Mouse (Mus musculus) MEL (cell line): ENCODE measurements at regions not wholly inside any gene's neighbourhood (a gene's known extent, or its start where the extent isn't known, plus 50 kb on each side); places are given as distances from the start of the nearest gene placed in this dataset.

Experiments used
- DNase-seq: peaks from one replicate; pipeline ENCODE4 v3.0.0; 2011; ENCODE audit warnings: low read depth, low spot score
- H3K27ac ChIP-seq: 2 replicates; pipeline ENCODE4 v1.5.1; 2012; ENCODE audit warnings: low read depth, mild to moderate bottlenecking, control low read depth, low read length, moderate library complexity; ENCODE audit not compliant: control insufficient read depth
- H3K27me3 ChIP-seq, 2 experiments: fragments of 150-350 bp in 1 of 2; sonication (generic) in 1 of 2; 2 replicates each; pipeline ENCODE4 v1.6.1; 2012; ENCODE audit warnings: low read length in 2 of 2, mild to moderate bottlenecking in 2 of 2, improper control_type of control experiment in 1 of 2, moderate library complexity in 1 of 2; ENCODE audit not compliant: insufficient read depth in 2 of 2, control insufficient read depth in 1 of 2
- H3K36me3 ChIP-seq, 2 experiments: 2 replicates each; pipeline ENCODE4 v1.6.1; 2012 to 2014; ENCODE audit warnings: low read length in 2 of 2, improper control_type of control experiment in 1 of 2, inconsistent platforms in 1 of 2, mild to moderate bottlenecking in 1 of 2; ENCODE audit not compliant: insufficient read depth in 2 of 2, control insufficient read depth in 1 of 2
- H3K4me1 ChIP-seq, 2 experiments: fragments of 150-350 bp in 1 of 2; sonication (generic) in 1 of 2; 2 replicates each; pipeline ENCODE4 v1.6.1; 2012; ENCODE audit warnings: low read length in 2 of 2, improper control_type of control experiment in 1 of 2, mild to moderate bottlenecking in 1 of 2; ENCODE audit not compliant: insufficient read depth in 2 of 2, control insufficient read depth in 1 of 2
- H3K4me3 ChIP-seq, 2 experiments: fragments of 150-350 bp in 1 of 2; sonication (generic) in 1 of 2; 2 replicates each; pipeline ENCODE4 v1.5.1; 2012; ENCODE audit warnings: low read depth in 2 of 2, low read length in 2 of 2, mild to moderate bottlenecking in 2 of 2, moderate library complexity in 2 of 2, control low read depth in 1 of 2, improper control_type of control experiment in 1 of 2; ENCODE audit not compliant: control insufficient read depth in 1 of 2, insufficient read depth in 1 of 2
- H3K79me2 ChIP-seq: 2 replicates; pipeline ENCODE4 v1.6.1; 2012; ENCODE audit warnings: mild to moderate bottlenecking, low read length, moderate library complexity; ENCODE audit not compliant: control insufficient read depth, poor library complexity, insufficient read depth
- H3K9ac ChIP-seq: 2 replicates; pipeline ENCODE4 v1.6.1; 2012; ENCODE audit warnings: low read depth, mild to moderate bottlenecking, control low read depth, low read length, moderate library complexity; ENCODE audit not compliant: control insufficient read depth, poor library complexity, severe bottlenecking
- H3K9me3 ChIP-seq: fragments of 150-350 bp; sonication (generic); replicated peaks from 2 replicates; pipeline ENCODE4 v1.6.1; 2012; ENCODE audit warnings: mild to moderate bottlenecking, low read length, improper control_type of control experiment, moderate library complexity; ENCODE audit not compliant: insufficient read depth
- CHD1 ChIP-seq: IDR thresholded peaks from 2 replicates; pipeline ENCODE4 v1.6.1; 2012; ENCODE audit warnings: low read depth, mild to moderate bottlenecking, inconsistent platforms, low read length, improper control_type of control experiment
- CTCF ChIP-seq, 3 experiments: IDR thresholded peaks in 2 of 3; conservative IDR thresholded peaks in 1 of 3; 2 replicates each; pipeline ENCODE4 v1.5.1; 2011 to 2012; ENCODE audit warnings: low read length in 3 of 3, low read depth in 2 of 3, mild to moderate bottlenecking in 2 of 3, improper control_type of control experiment in 1 of 3, inconsistent platforms in 1 of 3, mixed read lengths in 1 of 3, moderate library complexity in 1 of 3; ENCODE audit not compliant: control insufficient read depth in 1 of 3, insufficient read depth in 1 of 3, poor library complexity in 1 of 3, severe bottlenecking in 1 of 3
- ELF1 ChIP-seq: IDR thresholded peaks from 2 replicates; pipeline ENCODE4 v1.6.1; 2014; ENCODE audit warnings: low read depth, mild to moderate bottlenecking, inconsistent platforms, low read length, improper control_type of control experiment, moderate library complexity
- EP300 ChIP-seq, 2 experiments: IDR thresholded peaks; 2 replicates each; pipeline ENCODE4 v1.6.1; 2011; ENCODE audit warnings: improper control_type of control experiment in 2 of 2, low read length in 2 of 2, low read depth in 1 of 2, mild to moderate bottlenecking in 1 of 2
- GABPA ChIP-seq: IDR thresholded peaks from 2 replicates; pipeline ENCODE4 v1.6.1; 2012; ENCODE audit warnings: low read depth, mild to moderate bottlenecking, inconsistent platforms, low read length, improper control_type of control experiment, moderate library complexity
- GATA1 ChIP-seq: IDR thresholded peaks from 2 replicates; pipeline ENCODE4 v1.6.1; 2011; ENCODE audit warnings: low read depth, low read length, improper control_type of control experiment
- HCFC1 ChIP-seq: IDR thresholded peaks from 2 replicates; pipeline ENCODE4 v1.6.1; 2012; ENCODE audit warnings: low read depth, mild to moderate bottlenecking, inconsistent platforms, low read length, improper control_type of control experiment, moderate library complexity
- KAT2A ChIP-seq: conservative IDR thresholded peaks from 2 replicates; pipeline ENCODE4 v1.6.1; 2012; ENCODE audit warnings: low read depth, low read length, improper control_type of control experiment, inconsistent platforms
- MAFK ChIP-seq: IDR thresholded peaks from 2 replicates; pipeline ENCODE4 v1.6.1; 2011; ENCODE audit warnings: low read depth, mild to moderate bottlenecking, low read length, improper control_type of control experiment, borderline replicate concordance
- MAX ChIP-seq: IDR thresholded peaks from 2 replicates; pipeline ENCODE4 v1.6.1; 2011; ENCODE audit warnings: low read length, improper control_type of control experiment
- MAZ ChIP-seq: IDR thresholded peaks from 2 replicates; pipeline ENCODE4 v1.6.1; 2012; ENCODE audit warnings: low read depth, mild to moderate bottlenecking, inconsistent platforms, low read length, improper control_type of control experiment
- MYB ChIP-seq: IDR thresholded peaks from 2 replicates; pipeline ENCODE4 v1.6.1; 2011; ENCODE audit warnings: mild to moderate bottlenecking, low read depth, low read length, improper control_type of control experiment
- MYC ChIP-seq: IDR thresholded peaks from 2 replicates; pipeline ENCODE4 v1.6.1; 2011; ENCODE audit warnings: low read depth, mild to moderate bottlenecking, low read length, improper control_type of control experiment, moderate library complexity
- NELFE ChIP-seq: IDR thresholded peaks from 2 replicates; pipeline ENCODE4 v1.6.1; 2011; ENCODE audit warnings: low read depth, low read length, improper control_type of control experiment
- NRF1 ChIP-seq: IDR thresholded peaks from 2 replicates; pipeline ENCODE4 v1.6.1; 2014; ENCODE audit warnings: low read depth, mild to moderate bottlenecking, inconsistent platforms, low read length, improper control_type of control experiment, moderate library complexity; ENCODE audit not compliant: poor library complexity, insufficient read depth, severe bottlenecking
- POLR2AphosphoS5 ChIP-seq: IDR thresholded peaks from 2 replicates; pipeline ENCODE4 v1.6.1; 2012; ENCODE audit warnings: low read depth, borderline replicate concordance, mild to moderate bottlenecking, inconsistent platforms, low read length, moderate library complexity, mixed read lengths
- RCOR1 ChIP-seq: IDR thresholded peaks from 2 replicates; pipeline ENCODE4 v1.6.1; 2012; ENCODE audit warnings: low read depth, mild to moderate bottlenecking, inconsistent platforms, low read length, improper control_type of control experiment
- SIN3A ChIP-seq: IDR thresholded peaks from 2 replicates; pipeline ENCODE4 v1.6.1; 2012; ENCODE audit warnings: low read length, improper control_type of control experiment, inconsistent platforms
- SMC3 ChIP-seq: IDR thresholded peaks from 2 replicates; pipeline ENCODE4 v1.6.1; 2011; ENCODE audit warnings: low read depth, low read length, improper control_type of control experiment
- TAL1 ChIP-seq: IDR thresholded peaks from 2 replicates; pipeline ENCODE4 v1.6.1; 2012; ENCODE audit warnings: mild to moderate bottlenecking, inconsistent platforms, low read length, moderate library complexity, mixed read lengths
- TBP ChIP-seq: IDR thresholded peaks from 2 replicates; pipeline ENCODE4 v1.8.0; 2011; ENCODE audit warnings: low read depth, low read length, improper control_type of control experiment
- TCF12 ChIP-seq: IDR thresholded peaks from 2 replicates; pipeline ENCODE4 v1.6.1; 2014; ENCODE audit warnings: low read depth, mild to moderate bottlenecking, inconsistent platforms, low read length, improper control_type of control experiment, moderate library complexity
- UBTF ChIP-seq: IDR thresholded peaks from 2 replicates; pipeline ENCODE4 v1.6.1; 2012; ENCODE audit warnings: low read depth, mild to moderate bottlenecking, inconsistent platforms, low read length, improper control_type of control experiment, moderate library complexity, borderline replicate concordance; ENCODE audit not compliant: insufficient read depth
- USF1 ChIP-seq: IDR thresholded peaks from 2 replicates; pipeline ENCODE4 v1.6.1; 2014; ENCODE audit warnings: low read depth, mild to moderate bottlenecking, inconsistent platforms, low read length, improper control_type of control experiment, moderate library complexity
- USF2 ChIP-seq, 2 experiments: IDR thresholded peaks; 2 replicates each; pipeline ENCODE4 v1.6.1; 2011 to 2012; ENCODE audit warnings: improper control_type of control experiment in 2 of 2, low read length in 2 of 2, borderline replicate concordance in 1 of 2, inconsistent platforms in 1 of 2, low read depth in 1 of 2, mild to moderate bottlenecking in 1 of 2; ENCODE audit not compliant: insufficient read depth in 1 of 2

DNA sequence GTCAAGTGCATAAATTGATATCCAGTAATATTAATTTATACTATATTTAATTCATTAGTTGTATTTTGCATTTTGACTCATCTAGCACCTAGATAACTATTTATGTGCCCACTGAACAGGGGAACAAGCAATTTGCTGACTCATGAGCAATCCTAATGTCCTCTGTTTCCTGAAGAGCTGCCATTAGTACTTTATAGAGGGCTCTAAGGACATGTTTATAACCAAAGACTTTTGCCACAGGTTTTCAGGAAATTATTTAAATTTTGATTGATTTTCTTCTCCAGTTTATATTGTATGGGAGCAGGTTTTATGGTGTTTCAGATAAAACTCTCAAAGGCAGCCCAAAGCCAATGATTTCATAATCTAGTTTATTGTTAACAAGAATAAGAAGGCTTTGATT is 1018.4 kb downstream of the Car8 start:
- Histone ChIP-seq H3K9me3 (no peaks in the 10 kb centered on the region), H3K27me3 (no peaks in the 10 kb centered on the region), H3K36me3 (no peaks in the 10 kb centered on the region), H3K4me3 (no peak overlapping the region), H3K4me1 (no peaks in the 10 kb centered on the region), H3K9ac (no peak overlapping the region), H3K27ac (no peak overlapping the region), H3K79me2 (no peaks in the 10 kb centered on the region)
- TF ChIP-seq USF2 (IDR thresholded peaks at IDR 0.05; ENCODE audit: borderline replicate concordance in 1 of 2, insufficient read depth in 1 of 2, low read depth in 1 of 2, low read length in 2 of 2) (no peak), NELFE (no peak), MAFK (no peak), USF1 (no peak), TCF12 (no peak), POLR2AphosphoS5 (no peak), UBTF (no peak), MYC (no peak)
- no peak for DNase-seq

DNA sequence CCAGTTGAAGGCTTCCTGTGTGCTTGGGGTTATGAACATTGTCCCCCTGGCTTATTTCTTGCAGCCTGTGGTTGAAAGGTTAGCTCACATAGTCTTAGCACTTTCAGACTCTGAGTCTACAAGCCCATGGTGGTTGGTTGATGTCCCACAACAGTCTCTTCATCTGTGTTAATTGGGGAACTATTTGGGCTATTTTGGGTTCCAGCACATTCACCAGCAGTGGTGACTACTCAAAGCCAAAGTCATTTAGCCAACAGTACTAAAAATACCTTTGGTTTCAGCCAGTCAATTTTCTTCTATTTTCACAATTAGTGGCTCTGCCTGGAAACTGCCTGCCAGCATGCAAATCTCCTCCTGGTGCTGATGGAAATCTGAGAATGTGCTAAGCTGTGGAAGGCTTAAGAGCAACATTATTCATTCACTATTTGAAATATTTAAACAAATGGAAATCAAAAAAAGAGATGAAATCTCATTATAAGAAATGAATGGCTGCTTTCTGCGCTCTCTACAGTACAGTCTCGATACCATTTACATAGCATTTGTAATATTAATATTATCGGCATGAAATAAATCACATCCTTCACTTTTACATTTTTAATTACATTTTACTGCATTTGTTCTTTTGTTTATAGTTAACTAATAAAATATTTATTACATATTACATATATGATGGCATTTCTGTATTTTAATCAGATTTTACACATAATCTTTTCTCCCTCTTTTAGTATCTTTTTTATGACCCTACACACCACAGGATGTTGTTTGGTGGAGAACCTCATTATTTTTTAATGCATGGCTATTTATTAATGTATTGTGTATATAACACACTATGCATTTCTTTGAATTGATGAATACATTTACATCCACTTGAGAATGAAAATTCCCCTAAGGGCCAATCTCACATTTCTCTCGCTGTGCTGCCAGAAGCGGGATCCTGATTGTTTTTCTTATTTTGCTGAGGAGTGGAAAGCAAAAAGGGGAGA is 1023.5 kb downstream of the Car8 start:
- no peaks in the 10 kb centered on the region for H3K36me3 ChIP-seq
- DNase-seq: no peak
- no peak overlapping the region for H3K27ac ChIP-seq
- TF ChIP-seq CHD1 (no peak), TBP (no peak), GATA1 (no peak), MAZ (no peak), USF2 (IDR thresholded peaks at IDR 0.05; ENCODE audit: borderline replicate concordance in 1 of 2, insufficient read depth in 1 of 2, low read depth in 1 of 2, low read length in 2 of 2) (no peak), GABPA (no peak), RCOR1 (no peak), MAX (no peak), MYC (no peak), TAL1 (no peak), EP300 (IDR thresholded peaks at IDR 0.05; ENCODE audit: low read depth in 1 of 2, low read length in 2 of 2) (no peak), NRF1 (no peak), MYB (no peak), ELF1 (no peak), SIN3A (no peak), HCFC1 (no peak), CTCF (IDR thresholded peaks at IDR 0.05 in 2 of 3, conservative IDR thresholded peaks at IDR 0.05 in 1 of 3; ENCODE audit: control insufficient read depth in 1 of 3, insufficient read depth in 1 of 3, low read depth in 2 of 3, low read length in 3 of 3, poor library complexity in 1 of 3, severe bottlenecking in 1 of 3) (no peak), SMC3 (no peak), KAT2A (no peak), TCF12 (no peak)
- H3K27me3 ChIP-seq: no peaks in the 10 kb centered on the region
- no peaks in the 10 kb centered on the region for H3K79me2 ChIP-seq
- H3K9ac ChIP-seq: no peak overlapping the region
- H3K4me3 ChIP-seq: no peak overlapping the region
- no peaks in the 10 kb centered on the region for H3K9me3 ChIP-seq
- no peaks in the 10 kb centered on the region for H3K4me1 ChIP-seq
